Mouse (Mus musculus): ENCODE measurements around the gene Ephb2.

DNA sequence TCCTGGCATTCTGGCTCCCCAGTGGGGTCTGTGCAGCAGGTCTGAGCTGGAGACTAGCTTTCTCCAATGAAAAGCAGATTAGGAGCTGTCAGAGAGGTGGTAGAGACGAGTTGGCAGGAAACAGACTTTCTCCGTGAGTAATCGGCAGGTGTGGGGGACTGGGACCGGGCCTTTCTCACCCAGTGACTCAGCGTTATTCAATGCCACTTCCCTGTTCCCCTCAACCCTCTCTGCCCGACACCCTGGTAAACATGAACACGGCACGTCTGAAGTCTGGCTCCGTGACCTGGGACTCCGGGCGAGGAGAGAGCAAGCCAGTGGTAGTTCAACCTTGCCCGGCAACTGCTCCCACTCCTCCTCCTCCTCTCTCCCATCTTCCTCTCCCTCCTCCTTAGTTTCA lies 33.3 kb downstream of the Ephb2 start:
- TF ChIP-seq CTCF (IDR thresholded peaks at IDR 0.05; ENCODE audit: control insufficient read depth, insufficient read depth, insufficient read length) (no peak), MYOG (IDR thresholded peaks at IDR 0.05; ENCODE audit: control insufficient read depth, extremely low read depth, insufficient read length) (no peak), USF1 (IDR thresholded peaks at IDR 0.05; ENCODE audit: low read depth) (no peak)

All from C2C12 (cell line).